Mouse (Mus musculus) stomach, postnatal 0 days (tissue): Measurements from ENCODE around the gene Vav2.

Source experiments
- CTCF ChIP-seq: IDR thresholded peaks from 2 replicates; pipeline ENCODE4 v1.5.1; 2016; ENCODE audit warnings: antibody characterized with exemption, low read depth, mild to moderate bottlenecking, moderate library complexity
- EP300 ChIP-seq: optimal IDR thresholded peaks from 2 replicates; pipeline ENCODE3; 2016; ENCODE audit warnings: antibody characterized with exemption

- no peak for TF ChIP-seq CTCF
- TF ChIP-seq EP300, result no peak
Measured at GRCm38 (mm10) chr2:27406928-27407327, 19.9 kb downstream of the Vav2 start.
